Mouse (Mus musculus): ENCODE results near the gene Fut7. TPM values are rescaled to one million over a fixed set of nuclear protein-coding genes. Genes with fewer than 3 reads are reported as not detected.

Fut7 gene
- polyA plus RNA-seq, 2 experiments = 0.58 to 0.90 TPM

GRCm38 (mm10) chr2:25457022-25457896 is 34.2 kb downstream of the Fut7 start:
- Histone ChIP-seq H3K36me3 (replicated peaks; ENCODE audit: control insufficient read depth, insufficient read depth, low read depth) (no peaks in the 10 kb centered on the region), H3K4me1 (replicated peaks; ENCODE audit: control insufficient read depth in 2 of 2, insufficient read depth in 2 of 2, low read length in 1 of 2) (peaks cover 4 to 11% of the 10 kb centered on the region in 2 experiments), H3K27ac (no peak overlapping the region), H3K4me2 (ENCODE audit: low read depth) (no peak overlapping the region), H3K9ac (replicated peaks) (no peak overlapping the region), H3K9me3 (ENCODE audit: control insufficient read depth, low read length) (no peaks in the 10 kb centered on the region), H3K4me3 (ENCODE audit: insufficient read depth in 1 of 2, low read depth in 2 of 2, low read length in 2 of 2) (no peak overlapping the region), H3K27me3 (ENCODE audit: control insufficient read depth, insufficient read depth, low read length) (no peaks in the 10 kb centered on the region)
- TF ChIP-seq EP300 (IDR thresholded peaks at IDR 0.05; ENCODE audit: low read depth) (no peak), CTCF (IDR thresholded peaks at IDR 0.05; ENCODE audit: low read depth) (no peak)
- no peak for ATAC-seq (ENCODE audit: insufficient read depth)
- 73% methylated on average over 9 of the region's 9 CpGs for WGBS (ENCODE audit: insufficient replicate concordance)
- DNase-seq (ENCODE audit: low read depth in 3 of 3, low spot score in 3 of 3) = no peak

GRCm38 (mm10) chr2:25458911-25459310 is 35.8 kb downstream of the Fut7 start:
- Histone ChIP-seq H3K4me3 (ENCODE audit: insufficient read depth in 1 of 2, low read depth in 2 of 2, low read length in 2 of 2) (no peak overlapping the region), H3K4me1 (replicated peaks; ENCODE audit: control insufficient read depth in 2 of 2, insufficient read depth in 2 of 2, low read length in 1 of 2) (peaks cover 4 to 11% of the 10 kb centered on the region in 2 experiments), H3K9me3 (ENCODE audit: control insufficient read depth, low read length) (no peaks in the 10 kb centered on the region), H3K27ac (no peak overlapping the region), H3K4me2 (ENCODE audit: low read depth) (no peak overlapping the region), H3K9ac (replicated peaks) (no peak overlapping the region), H3K36me3 (replicated peaks; ENCODE audit: control insufficient read depth, insufficient read depth, low read depth) (no peaks in the 10 kb centered on the region), H3K27me3 (ENCODE audit: control insufficient read depth, insufficient read depth, low read length) (no peaks in the 10 kb centered on the region)
- 64% methylated on average over 5 of the region's 5 CpGs for WGBS (ENCODE audit: insufficient replicate concordance)
- no peak for ATAC-seq (ENCODE audit: insufficient read depth)
- no peak; the same call in 1 of the 2 replicates for TF ChIP-seq CTCF (IDR thresholded peaks at IDR 0.05; ENCODE audit: low read depth)
- TF ChIP-seq EP300 (IDR thresholded peaks at IDR 0.05; ENCODE audit: low read depth) = no peak
- no peak for DNase-seq (ENCODE audit: low read depth in 3 of 3, low spot score in 3 of 3)

GRCm38 (mm10) chr2:25460135-25460534 is 37.1 kb downstream of the Fut7 start:
- Histone ChIP-seq H3K27ac (peak overlapping the region; percentile 81), H3K9ac (replicated peaks) (peak overlapping the region; percentile 77), H3K27me3 (ENCODE audit: control insufficient read depth, insufficient read depth, low read length) (no peaks in the 10 kb centered on the region), H3K4me3 (ENCODE audit: insufficient read depth in 1 of 2, low read depth in 2 of 2, low read length in 2 of 2) (peak overlapping the region; percentile 71 to 83), H3K4me2 (ENCODE audit: low read depth) (peak overlapping the region; percentile 90), H3K9me3 (ENCODE audit: control insufficient read depth, low read length) (no peaks in the 10 kb centered on the region), H3K4me1 (replicated peaks; ENCODE audit: control insufficient read depth in 2 of 2, insufficient read depth in 2 of 2, low read length in 1 of 2) (peaks cover 4 to 11% of the 10 kb centered on the region in 2 experiments), H3K36me3 (replicated peaks; ENCODE audit: control insufficient read depth, insufficient read depth, low read depth) (no peaks in the 10 kb centered on the region)
- DNase-seq (ENCODE audit: low read depth in 3 of 3, low spot score in 3 of 3) = no peak
- ATAC-seq (ENCODE audit: insufficient read depth) = no peak; the same call in 1 of the 2 replicates
- WGBS (ENCODE audit: insufficient replicate concordance) = 36% methylated on average over 5 of the region's 5 CpGs
- TF ChIP-seq CTCF (IDR thresholded peaks at IDR 0.05; ENCODE audit: low read depth) (no peak), EP300 (IDR thresholded peaks at IDR 0.05; ENCODE audit: low read depth) (no peak)

DNA sequence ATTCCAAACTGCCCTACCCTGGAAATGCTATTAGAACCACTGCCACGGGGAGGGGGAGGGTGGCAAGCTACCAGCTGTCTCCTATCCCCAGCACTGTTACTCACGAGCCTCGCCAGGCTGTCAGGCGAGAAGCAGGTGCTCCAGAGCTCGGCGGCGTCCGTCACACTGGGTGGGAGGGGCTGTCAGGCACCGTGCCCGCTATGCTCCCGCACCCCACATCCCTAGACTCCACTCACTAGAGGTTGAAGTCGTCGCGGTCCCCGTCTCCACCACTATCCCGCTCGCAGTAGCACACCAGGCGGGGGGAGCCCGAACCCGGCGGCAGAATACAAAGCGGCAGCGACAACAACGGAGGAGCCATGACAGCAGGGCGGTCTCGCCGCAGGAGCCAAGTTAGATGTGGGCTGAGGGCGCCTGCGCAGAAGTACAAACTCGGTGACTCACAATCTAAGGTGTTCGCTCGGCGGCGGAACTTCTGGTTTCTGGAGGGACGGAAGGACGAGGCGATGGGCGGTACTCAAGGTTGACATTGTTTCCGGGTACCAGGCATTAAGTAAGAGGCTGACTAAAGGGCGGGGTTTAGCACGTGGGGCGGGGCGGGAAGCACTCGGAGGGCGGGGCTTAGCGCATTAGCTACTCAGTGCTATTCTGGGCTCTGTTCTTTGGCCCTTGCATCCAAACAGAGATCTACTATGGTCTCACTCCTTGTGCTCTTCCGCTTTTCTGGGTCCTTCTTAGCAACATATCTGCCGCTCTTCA is 37.7 kb downstream of the Fut7 start, which contains the start of gene Paxx:
Gene Paxx, minus strand, starts transcription at position 544 of the 759 bp plus-strand sequence.
- H3K9me3 ChIP-seq (ENCODE audit: control insufficient read depth, low read length) = no peaks in the 10 kb centered on the region
- peak within 1 kb of the TSS; percentile 71 to 83 for H3K4me3 ChIP-seq (ENCODE audit: insufficient read depth in 1 of 2, low read depth in 2 of 2, low read length in 2 of 2)
- H3K4me2 ChIP-seq (ENCODE audit: low read depth) = peak within 1 kb of the TSS; percentile 90
- peak within 1 kb of the TSS; percentile 77 for H3K9ac ChIP-seq (replicated peaks)
- peaks cover 4 to 11% of the 10 kb centered on the region in 2 experiments for H3K4me1 ChIP-seq (replicated peaks; ENCODE audit: control insufficient read depth in 2 of 2, insufficient read depth in 2 of 2, low read length in 1 of 2)
- H3K36me3 ChIP-seq (replicated peaks; ENCODE audit: control insufficient read depth, insufficient read depth, low read depth) = no peaks in the 10 kb centered on the region
- no peak for TF ChIP-seq EP300 (IDR thresholded peaks at IDR 0.05; ENCODE audit: low read depth)
- no peak for TF ChIP-seq CTCF (IDR thresholded peaks at IDR 0.05; ENCODE audit: low read depth)
- peak within 1 kb of the TSS; percentile 81 for H3K27ac ChIP-seq
- H3K27me3 ChIP-seq (ENCODE audit: control insufficient read depth, insufficient read depth, low read length) = no peaks in the 10 kb centered on the region
- DNase-seq (ENCODE audit: low read depth in 3 of 3, low spot score in 3 of 3) (peak; percentile 91 to 95 (median 93)), ATAC-seq (ENCODE audit: insufficient read depth) (peak; percentile 84)
- WGBS (ENCODE audit: insufficient replicate concordance) = under 1% methylated on average over 48 of the region's 48 CpGs
